Mouse (Mus musculus) heart, embryonic 12.5 days (tissue): ENCODE data around the gene Arl1. TPM values are rescaled to one million over a fixed set of nuclear protein-coding genes. Genes with fewer than 3 reads are reported as not detected.

Experiments
- ATAC-seq: fragments of 200-750 bp; cut with Nextera tagmentation; 2 replicates; pipeline ENCODE4 v1.8.0; 2017; ENCODE audit warnings: moderate TSS enrichment, moderate library complexity; ENCODE audit not compliant: insufficient number of reproducible peaks, low FRiP score
- H3K27ac ChIP-seq: fragments of 300-500 bp; sonication (generic); 2 replicates; pipeline ENCODE4 v1.5.1; 2016; ENCODE audit warnings: mild to moderate bottlenecking, moderate library complexity; ENCODE audit not compliant: poor library complexity, severe bottlenecking
- H3K27me3 ChIP-seq: fragments of 300-500 bp; sonication (generic); replicated peaks from 2 replicates; pipeline ENCODE4 v1.6.1; 2016; ENCODE audit warnings: mild to moderate bottlenecking, moderate library complexity
- H3K36me3 ChIP-seq: fragments of 300-500 bp; sonication (generic); 2 replicates; pipeline ENCODE4 v1.6.1; 2016; ENCODE audit warnings: mild to moderate bottlenecking, moderate library complexity
- H3K4me1 ChIP-seq: fragments of 300-500 bp; sonication (generic); replicated peaks from 2 replicates; pipeline ENCODE4 v1.6.1; 2016; ENCODE audit warnings: mild to moderate bottlenecking
- H3K4me2 ChIP-seq: fragments of 300-500 bp; sonication (generic); 2 replicates; pipeline ENCODE4 v1.6.1; 2016; ENCODE audit warnings: mild to moderate bottlenecking, moderate library complexity
- H3K4me3 ChIP-seq: fragments of 300-500 bp; sonication (generic); 2 replicates; pipeline ENCODE4 v1.5.1; 2016; ENCODE audit warnings: mild to moderate bottlenecking
- H3K9ac ChIP-seq: fragments of 300-500 bp; sonication (generic); 2 replicates; pipeline ENCODE4 v1.6.1; 2016; ENCODE audit warnings: mild to moderate bottlenecking, moderate library complexity
- H3K9me3 ChIP-seq: fragments of 300-500 bp; sonication (generic); replicated peaks from 2 replicates; pipeline ENCODE4 v1.6.1; 2016; ENCODE audit warnings: mild to moderate bottlenecking, moderate library complexity
- WGBS: fragments of 180-500 bp; shearing (Covaris S2); methylation state at CpG from one replicate; pipeline ENCODE4 v1.1.7; 2016; 5-methylcytosine and 5-hydroxymethylcytosine counted together
- polyA plus RNA-seq: library from polyadenylated mRNA; unstranded; fragments of >200 nt; fragmentation: Nextera tagmentation; extraction: Ambion mirVana; gene quantifications from 2 replicates; pipeline ENCODE4 v1.2.1, GENCODE M21; 2016

Arl1 gene
- polyA plus RNA-seq, result 139 and 141 TPM in 2 replicates

DNA sequence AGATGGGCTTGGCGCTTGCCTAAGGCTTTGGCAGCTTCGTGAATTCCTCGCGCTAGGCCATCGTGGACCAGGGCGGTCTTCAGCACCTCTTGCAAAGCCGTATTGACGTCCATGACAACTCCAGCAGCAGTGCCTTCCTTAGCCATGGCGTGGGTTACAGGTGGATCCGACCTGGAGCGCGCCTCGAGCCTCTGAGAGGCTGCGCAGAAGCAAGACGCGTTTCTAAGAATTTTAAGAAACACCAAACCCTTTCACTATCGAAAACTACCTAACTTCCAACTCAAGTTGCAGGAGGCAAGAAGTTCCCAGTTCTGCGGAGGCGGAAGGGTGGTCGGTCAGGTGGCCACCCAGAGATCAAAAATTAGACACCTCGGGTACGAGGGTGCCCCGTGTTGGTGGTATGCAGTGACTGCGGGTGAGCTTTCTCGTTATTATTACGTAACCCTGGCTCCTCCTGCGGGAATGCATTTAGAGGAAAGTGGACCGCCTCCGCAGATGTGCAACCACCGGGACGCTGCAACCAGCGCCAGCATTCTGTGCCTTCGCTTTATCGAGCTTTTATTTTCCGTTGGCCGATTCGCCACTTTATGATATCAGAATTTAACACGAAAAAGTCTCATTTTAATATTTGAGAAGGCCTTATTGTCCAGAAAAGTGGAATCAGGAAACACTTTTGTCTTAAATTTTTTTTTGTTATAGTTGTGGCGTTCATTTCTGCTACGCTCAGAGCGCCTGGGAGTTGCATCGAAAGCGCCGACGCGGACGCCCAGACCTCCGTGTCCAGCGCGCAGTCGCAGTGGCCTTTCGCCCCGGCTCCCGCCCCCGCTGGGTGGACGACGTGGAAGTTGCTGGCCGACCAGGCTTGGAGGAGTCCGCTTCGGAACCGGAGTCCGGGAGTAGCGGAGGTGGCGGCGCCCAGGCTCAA lies at the start of gene Arl1:
Gene Arl1 (plus strand): TSS at position 288 of the 925 bp plus-strand sequence.
- ATAC-seq, result peak; percentile 93
- H3K9ac ChIP-seq, result peak within 1 kb of the TSS; percentile 99
- H3K4me3 ChIP-seq, result peak within 1 kb of the TSS; percentile 99
- H3K36me3 ChIP-seq, result no peaks in the 10 kb centered on the region
- peaks cover 15% of the 10 kb centered on the region for H3K4me1 ChIP-seq
- WGBS, result under 1% methylated on average over 65 of the region's 65 CpGs
- peak within 1 kb of the TSS; percentile 81 for H3K27ac ChIP-seq
- H3K9me3 ChIP-seq, result no peaks in the 10 kb centered on the region
- no peaks in the 10 kb centered on the region; the same call in 1 of the 2 replicates for H3K27me3 ChIP-seq
- peak within 1 kb of the TSS; percentile 93 for H3K4me2 ChIP-seq

- Histone ChIP-seq H3K9me3 (no peaks in the 10 kb centered on the region), H3K27ac (no peak overlapping the region), H3K4me1 (no peaks in the 10 kb centered on the region), H3K36me3 (no peaks in the 10 kb centered on the region), H3K4me3 (no peak overlapping the region), H3K27me3 (no peaks in the 10 kb centered on the region), H3K9ac (no peak overlapping the region), H3K4me2 (no peak overlapping the region)
- 63% methylated on average over 4 of the region's 4 CpGs for WGBS
- ATAC-seq, result no peak
Observed at GRCm38 (mm10) chr10:88682904-88683563, 47.6 kb upstream of the Arl1 start.

- Histone ChIP-seq H3K4me3 (no peak within 1 kb of the TSS), H3K9me3 (no peaks in the 10 kb centered on the region), H3K36me3 (no peaks in the 10 kb centered on the region), H3K4me2 (no peak within 1 kb of the TSS), H3K27me3 (no peaks in the 10 kb centered on the region), H3K27ac (no peak within 1 kb of the TSS), H3K4me1 (no peaks in the 10 kb centered on the region), H3K9ac (no peak within 1 kb of the TSS)
- 60% methylated on average over 5 of the region's 5 CpGs for WGBS
- ATAC-seq, result no peak
Observed at GRCm38 (mm10) chr10:88684925-88685324, 45.7 kb upstream of the Arl1 start, which contains the start of gene Spic. Spic (minus strand) TSS chr10:88685015.

DNA sequence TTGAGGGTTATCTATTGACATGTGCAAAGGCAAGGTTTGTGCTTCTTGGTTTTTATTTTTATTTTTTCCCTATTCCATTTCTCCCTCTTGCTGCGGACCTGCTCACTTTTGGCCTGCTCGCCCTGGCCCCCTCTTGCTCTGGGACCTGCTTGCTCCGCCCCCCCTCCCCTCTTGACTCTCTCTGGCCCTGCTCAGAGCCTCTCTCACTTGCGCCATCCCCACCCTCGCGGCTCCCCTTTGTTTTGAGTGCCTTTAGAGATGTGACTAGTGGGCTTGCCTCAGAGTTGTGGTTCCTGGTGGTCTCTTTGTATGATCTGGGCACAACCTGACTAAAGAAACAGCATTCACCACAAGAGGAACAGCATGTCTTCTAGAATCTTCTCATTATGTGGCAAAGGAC lies 29.7 kb upstream of the Arl1 start:
- no peak overlapping the region for H3K4me3 ChIP-seq
- 0 out of 2 replicates have a peak, but pooled peaks cover 5% of the 10 kb centered on the region for H3K9me3 ChIP-seq
- H3K27me3 ChIP-seq, result no peaks in the 10 kb centered on the region
- no peaks in the 10 kb centered on the region for H3K4me1 ChIP-seq
- no peak overlapping the region for H3K9ac ChIP-seq
- no peak for ATAC-seq
- 72% methylated on average over 6 of the region's 6 CpGs for whole genome bisulfite sequencing
- H3K27ac ChIP-seq, result no peak overlapping the region
- H3K4me2 ChIP-seq, result no peak overlapping the region
- no peaks in the 10 kb centered on the region for H3K36me3 ChIP-seq

- Histone ChIP-seq H3K4me3 (no peak overlapping the region), H3K9me3 (0 out of 2 replicates have a peak, but pooled peaks cover 5% of the 10 kb centered on the region), H3K27me3 (no peaks in the 10 kb centered on the region), H3K4me2 (no peak overlapping the region), H3K36me3 (no peaks in the 10 kb centered on the region), H3K9ac (no peak overlapping the region), H3K4me1 (no peaks in the 10 kb centered on the region), H3K27ac (no peak overlapping the region)
- ATAC-seq, result no peak
- 56% methylated on average over 10 of the region's 10 CpGs for WGBS
Observed at GRCm38 (mm10) chr10:88708671-88709523, 21.8 kb upstream of the Arl1 start.

DNA sequence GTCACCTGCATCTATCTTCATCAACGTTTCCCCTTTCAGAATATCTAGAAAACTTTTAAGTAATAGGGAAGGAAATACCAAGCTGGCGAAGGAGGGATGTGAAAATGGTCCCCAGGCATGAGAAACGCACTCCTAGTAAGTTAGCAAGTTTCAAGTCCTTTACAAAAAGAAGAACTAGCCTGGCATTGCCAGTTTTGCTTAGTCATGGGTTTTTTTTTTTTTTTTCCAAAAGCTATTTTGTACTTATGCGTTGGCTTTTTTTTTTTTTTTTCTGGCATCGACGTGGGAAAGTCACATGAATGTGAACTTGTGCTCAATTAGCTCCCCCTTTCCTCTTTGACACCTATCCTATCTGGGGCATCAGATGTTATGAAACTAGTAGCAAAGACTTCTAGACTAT lies 18.3 kb upstream of the Arl1 start:
- H3K4me2 ChIP-seq, result no peak overlapping the region
- no peak for ATAC-seq
- H3K27ac ChIP-seq, result no peak overlapping the region
- WGBS, result 71% methylated on average over 6 of the region's 6 CpGs
- no peaks in the 10 kb centered on the region for H3K36me3 ChIP-seq
- no peak overlapping the region for H3K4me3 ChIP-seq
- 0 out of 2 replicates have a peak, but pooled peaks cover under 1% of the 10 kb centered on the region for H3K27me3 ChIP-seq
- no peaks in the 10 kb centered on the region for H3K9me3 ChIP-seq
- H3K9ac ChIP-seq, result no peak overlapping the region
- H3K4me1 ChIP-seq, result no peaks in the 10 kb centered on the region

DNA sequence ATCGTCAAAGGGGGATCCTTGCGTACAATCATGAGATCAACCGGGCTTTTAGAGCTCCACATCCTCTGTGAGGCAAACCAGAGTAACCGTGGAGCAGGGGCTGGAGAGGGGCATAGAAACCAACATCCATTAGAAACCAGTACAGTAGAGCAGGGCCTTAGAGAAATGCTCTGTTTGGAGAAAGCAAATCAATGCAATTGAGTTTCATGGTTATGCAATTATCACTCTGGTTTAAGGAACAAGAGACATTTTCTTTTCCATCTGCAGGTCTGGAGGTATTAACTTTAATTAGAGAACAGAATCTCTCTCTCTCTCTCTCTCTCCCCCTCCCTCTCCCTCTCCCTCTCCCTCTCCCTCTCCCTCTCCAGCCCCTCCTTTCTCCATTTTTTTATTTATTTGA lies 15.9 kb upstream of the Arl1 start:
- 76% methylated on average over 4 of the region's 4 CpGs for WGBS
- H3K4me1 ChIP-seq, result no peaks in the 10 kb centered on the region
- H3K9ac ChIP-seq, result no peak overlapping the region
- no peaks in the 10 kb centered on the region for H3K36me3 ChIP-seq
- H3K4me3 ChIP-seq, result no peak overlapping the region
- no peak for ATAC-seq
- no peaks in the 10 kb centered on the region for H3K9me3 ChIP-seq
- H3K27ac ChIP-seq, result no peak overlapping the region
- H3K4me2 ChIP-seq, result no peak overlapping the region
- 0 out of 2 replicates have a peak, but pooled peaks cover 4% of the 10 kb centered on the region for H3K27me3 ChIP-seq

GRCm38 (mm10) chr10:88715621-88716020 lies 15.0 kb upstream of the Arl1 start:
- ATAC-seq, result no peak
- H3K36me3 ChIP-seq, result no peaks in the 10 kb centered on the region
- no peak overlapping the region for H3K4me2 ChIP-seq

DNA sequence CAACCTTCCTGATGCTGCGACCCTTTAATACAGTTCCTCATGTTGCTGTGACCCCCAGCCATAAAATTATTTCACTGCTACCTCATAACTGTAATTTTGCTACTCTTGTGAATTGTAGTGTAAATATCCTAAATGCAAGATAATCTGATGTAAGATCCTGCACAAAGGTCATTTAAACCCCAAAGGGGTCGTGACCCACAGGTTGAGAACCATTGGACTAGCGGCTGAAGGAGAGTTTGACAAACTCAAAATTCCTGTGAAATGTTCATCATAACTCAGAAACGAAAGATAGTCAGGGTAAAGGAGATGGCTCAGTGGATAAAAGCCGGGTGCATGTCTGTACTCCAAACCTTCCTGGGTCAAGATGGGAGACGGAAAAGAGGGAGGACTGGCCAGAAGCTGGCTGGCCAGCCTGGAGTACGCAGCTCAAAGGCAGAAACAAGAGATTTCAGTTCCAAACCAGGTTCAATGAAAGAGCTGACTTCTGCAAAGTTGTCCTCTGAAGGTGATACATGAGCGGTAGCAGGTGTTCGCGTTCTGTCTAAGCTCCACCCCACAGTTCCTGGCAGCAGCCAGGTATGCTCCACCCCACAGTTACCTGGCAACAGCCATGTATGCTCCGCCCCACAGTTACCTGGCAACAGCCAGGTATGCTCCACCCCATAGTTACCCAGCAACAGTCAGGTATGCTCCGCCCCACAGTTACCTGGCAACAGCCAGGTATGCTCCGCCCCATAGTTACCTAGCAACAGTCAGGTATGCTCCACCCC lies 13.5 kb upstream of the Arl1 start:
- Histone ChIP-seq H3K4me1 (no peaks in the 10 kb centered on the region), H3K27me3 (0 out of 2 replicates have a peak, but pooled peaks cover 4% of the 10 kb centered on the region), H3K4me3 (no peak overlapping the region), H3K9ac (no peak overlapping the region), H3K27ac (no peak overlapping the region), H3K36me3 (no peaks in the 10 kb centered on the region), H3K4me2 (no peak overlapping the region), H3K9me3 (no peaks in the 10 kb centered on the region)
- ATAC-seq, result no peak
- 45% methylated on average over 13 of the region's 13 CpGs for WGBS

More at GRCm38 (mm10) chr10:88715621-88716020, 15.0 kb upstream of the Arl1 start:
- H3K27me3 ChIP-seq, result 0 out of 2 replicates have a peak, but pooled peaks cover 4% of the 10 kb centered on the region
- H3K9ac ChIP-seq, result no peak overlapping the region
- 85% methylated on average over 6 of the region's 6 CpGs for WGBS
- H3K27ac ChIP-seq, result no peak overlapping the region
- H3K9me3 ChIP-seq, result no peaks in the 10 kb centered on the region
- H3K4me3 ChIP-seq, result no peak overlapping the region
- no peaks in the 10 kb centered on the region for H3K4me1 ChIP-seq

DNA sequence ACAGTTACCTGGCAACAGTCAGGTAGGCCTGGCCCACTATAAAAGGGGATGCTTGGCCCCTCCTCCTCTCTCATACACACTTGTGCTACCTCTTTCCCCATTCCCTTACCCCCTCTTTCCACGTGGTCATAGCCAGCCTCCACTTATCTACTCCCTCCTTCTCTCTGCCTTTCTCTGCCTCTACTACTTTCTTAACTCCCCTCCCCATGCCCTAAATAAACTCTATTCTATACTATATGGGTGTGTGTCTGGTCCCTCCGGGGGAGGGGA lies 13.0 kb upstream of the Arl1 start:
- H3K36me3 ChIP-seq, result no peaks in the 10 kb centered on the region
- H3K4me3 ChIP-seq, result no peak overlapping the region
- no peak overlapping the region for H3K9ac ChIP-seq
- WGBS, result 52% methylated on average over 2 of the region's 2 CpGs
- H3K4me1 ChIP-seq, result no peaks in the 10 kb centered on the region
- H3K27ac ChIP-seq, result no peak overlapping the region
- ATAC-seq, result no peak
- H3K9me3 ChIP-seq, result no peaks in the 10 kb centered on the region
- H3K27me3 ChIP-seq, result 0 out of 2 replicates have a peak, but pooled peaks cover 4% of the 10 kb centered on the region
- H3K4me2 ChIP-seq, result no peak overlapping the region
